11 mouse cellular contexts compared by ENCODE assay signal in genomic region chr2:61490436-61491109, GRCm38 (mm10).
DNase-seq lines count a peak whose midpoint lies in the region; ATAC-seq and TF ChIP-seq lines count a peak whose summit lies in the region.
"Had no signal": no experiment of that assay in that cellular context is flagged by ENCODE, and none has a peak within 500 bp of the region (broad histone marks: within the 10 kb centered on the region; RNA-seq: fewer than 3 reads in every experiment).

No protein-coding gene starts in this region.

- TF ChIP-seq CTCF in brain, embryonic 14.5 days (IDR thresholded peaks at IDR 0.05; ENCODE audit: borderline replicate concordance, extremely low read depth, insufficient read depth, insufficient read length): peak; percentile 25; the same call in 1 of the 2 replicates
- TF ChIP-seq CTCF in stomach, postnatal 0 days (IDR thresholded peaks at IDR 0.05; ENCODE audit: low read depth): peak; percentile 46

- no peaks in the 10 kb centered on the region for H3K27me3 ChIP-seq in stomach, postnatal 0 days (ENCODE audit: control insufficient read depth, insufficient read depth, low read length)
- H3K27me3 ChIP-seq: neural tube, embryonic 13.5 days had no signal

- H3K36me3 ChIP-seq in stomach, postnatal 0 days (ENCODE audit: control insufficient read depth, insufficient read depth, low read length): no peaks in the 10 kb centered on the region
- H3K36me3 ChIP-seq: neural tube, embryonic 13.5 days had no signal

- no peak overlapping the region for H3K4me3 ChIP-seq in stomach, postnatal 0 days (ENCODE audit: low read depth, low read length)
- H3K4me3 ChIP-seq: neural tube, embryonic 13.5 days had no signal

- no peaks in the 10 kb centered on the region for H3K9me3 ChIP-seq in stomach, postnatal 0 days (ENCODE audit: control insufficient read depth, low read length)
- H3K9me3 ChIP-seq: neural tube, embryonic 13.5 days had no signal

- no peak overlapping the region for H3K4me2 ChIP-seq in stomach, postnatal 0 days (replicated peaks; ENCODE audit: low read depth)
- H3K4me2 ChIP-seq: neural tube, embryonic 13.5 days had no signal

- TF ChIP-seq POLR2A in brain, embryonic 14.5 days (IDR thresholded peaks at IDR 0.05; ENCODE audit: borderline replicate concordance, extremely low read depth, insufficient read depth, insufficient read length, poor library complexity, severe bottlenecking): no peak

- TF ChIP-seq EP300 in stomach, postnatal 0 days (optimal IDR thresholded peaks at IDR 0.05): no peak

- no peak overlapping the region for H3K9ac ChIP-seq in stomach, postnatal 0 days (ENCODE audit: low read length)
- H3K9ac ChIP-seq: neural tube, embryonic 13.5 days had no signal

- DNase-seq in adrenal gland, postnatal 14 days: peak; percentile 11
- no peak for DNase-seq in adrenal gland, adult 18-20 months (ENCODE audit: low spot score in 2 of 2)
- DNase-seq in spleen, adult 12 weeks (ENCODE audit: low spot score): peak; percentile 12
- DNase-seq in spleen, adult 18-20 months: no peak
- no peak for DNase-seq in brain, embryonic 14.5 days (ENCODE audit: low read depth)
- DNase-seq in stomach, postnatal 0 days (ENCODE audit: low spot score): no peak
- DNase-seq in layer of hippocampus, postnatal 25 days (ENCODE audit: extremely low spot score in 1 of 2, low spot score in 1 of 2): no peak
- no peak for DNase-seq in retina, embryonic 14.5 days (ENCODE audit: low spot score)
- DNase-seq: cerebellum, adult 18-20 months; kidney, postnatal 36 days had no signal

- no peak overlapping the region for H3K27ac ChIP-seq in stomach, postnatal 0 days (replicated peaks)
- H3K27ac ChIP-seq: neural tube, embryonic 13.5 days had no signal

- H3K4me1 ChIP-seq in stomach, postnatal 0 days (replicated peaks; ENCODE audit: control insufficient read depth, insufficient read depth): no peaks in the 10 kb centered on the region

- 79% methylated on average over 10 of the region's 10 CpGs for WGBS in stomach, postnatal 0 days

- ATAC-seq in stomach, postnatal 0 days (ENCODE audit: low FRiP score, low TSS enrichment): no peak

Comparison
In these comparisons a context has a peak if more than half of its experiments do, and no peak if none do; other contexts are left out.
1. DNase-seq: peak in adrenal gland, postnatal 14 days (single experiment) and spleen, adult 12 weeks (single experiment); none in adrenal gland, adult 18-20 months (0 of 2), spleen, adult 18-20 months (0 of 2), brain, embryonic 14.5 days (single experiment), stomach, postnatal 0 days (single experiment), layer of hippocampus, postnatal 25 days (0 of 2) and retina, embryonic 14.5 days (single experiment).